Mouse (Mus musculus): Measurements from ENCODE around the gene Rcbtb2.

Gene Rcbtb2

GRCm38 (mm10) chr14:73180671-73181070 is 57.8 kb downstream of the Rcbtb2 start:
- in situ Hi-C loops (cut with MboI, MseI): no loop called here

- in situ Hi-C loops (cut with MboI, MseI): no loop called here
These were observed 58.3 kb downstream of the Rcbtb2 start for GRCm38 (mm10) chr14:73181144-73181543.

GRCm38 (mm10) chr14:73186875-73187274 is 64.0 kb downstream of the Rcbtb2 start:
- in situ Hi-C loops (cut with MboI, MseI): no loop called here

GRCm38 (mm10) chr14:73199058-73199457 is 76.2 kb downstream of the Rcbtb2 start:
- in situ Hi-C loops (cut with MboI, MseI): no loop called here

GRCm38 (mm10) chr14:73201447-73201846 is 78.6 kb downstream of the Rcbtb2 start:
- in situ Hi-C loops (cut with MboI, MseI): loop anchor here in 1 of 2 experiments (25.0 kb wide), 1 partner anchor 1689 kb away; no protein-coding TSS in a partner anchor

GRCm38 (mm10) chr14:73204016-73204415 is 81.2 kb downstream of the Rcbtb2 start:
- in situ Hi-C loops (cut with MboI, MseI): loop anchor here in 1 of 2 experiments (25.0 kb wide), 1 partner anchor 1692 kb away; no protein-coding TSS in a partner anchor

GRCm38 (mm10) chr14:73209262-73209661 is 86.4 kb downstream of the Rcbtb2 start:
- in situ Hi-C loops (cut with MboI, MseI): loop anchor here in 1 of 2 experiments (25.0 kb wide), 1 partner anchor 1697 kb away; no protein-coding TSS in a partner anchor

- in situ Hi-C loops (cut with MboI, MseI): loop anchor here in 1 of 2 experiments (25.0 kb wide), 1 partner anchor 1698 kb away; no protein-coding TSS in a partner anchor
These were observed 87.4 kb downstream of the Rcbtb2 start for GRCm38 (mm10) chr14:73210196-73210595.

- in situ Hi-C loops (cut with MboI, MseI): loop anchor here in 1 of 2 experiments (25.0 kb wide), 1 partner anchor 1699 kb away; no protein-coding TSS in a partner anchor
These were observed 88.6 kb downstream of the Rcbtb2 start for GRCm38 (mm10) chr14:73211477-73211876.

GRCm38 (mm10) chr14:73217062-73217461 is 94.2 kb downstream of the Rcbtb2 start:
- in situ Hi-C loops (cut with MboI, MseI): loop anchor here in 1 of 2 experiments (25.0 kb wide), 1 partner anchor 1705 kb away; no protein-coding TSS in a partner anchor

GRCm38 (mm10) chr14:73222316-73222970 is 99.6 kb downstream of the Rcbtb2 start:
- in situ Hi-C loops (cut with MboI, MseI): loop anchor here (5.0 to 25.0 kb wide), 3 partner anchors 45 to 1710 kb away; no protein-coding TSS in a partner anchor

GRCm38 (mm10) chr14:73226346-73226745 is 103.5 kb downstream of the Rcbtb2 start:
- in situ Hi-C loops (cut with MboI, MseI): loop anchor here in 1 of 2 experiments (5.0 to 10.0 kb wide), 2 partner anchors 46 to 1028 kb away; no protein-coding TSS in a partner anchor

- in situ Hi-C loops (cut with MboI, MseI): loop anchor here in 1 of 2 experiments (5.0 to 10.0 kb wide), 2 partner anchors 45 to 1028 kb away; no protein-coding TSS in a partner anchor
These were observed 104.0 kb downstream of the Rcbtb2 start for GRCm38 (mm10) chr14:73226849-73227248.

- in situ Hi-C loops (cut with MboI, MseI): loop anchor here in 1 of 2 experiments (10.0 kb wide), 1 partner anchor 117 kb away; no protein-coding TSS in a partner anchor
These were observed 108.6 kb downstream of the Rcbtb2 start for GRCm38 (mm10) chr14:73231286-73231982.

GRCm38 (mm10) chr14:73234468-73235031 is 111.7 kb downstream of the Rcbtb2 start:
- in situ Hi-C loops (cut with MboI, MseI): loop anchor here (5.0 to 10.0 kb wide), 2 partner anchors 97 to 120 kb away; no protein-coding TSS in a partner anchor

- in situ Hi-C loops (cut with MboI, MseI): loop anchor here (5.0 to 10.0 kb wide), 2 partner anchors 101 to 123 kb away; no protein-coding TSS in a partner anchor
These were observed 115.0 kb downstream of the Rcbtb2 start, which contains the start of gene Lpar6 for GRCm38 (mm10) chr14:73237848-73238321. Gene Lpar6 (plus strand): TSS chr14:73237895.

- in situ Hi-C loops (cut with MboI, MseI): loop anchor here (5.0 to 10.0 kb wide), 2 partner anchors 101 to 124 kb away; no protein-coding TSS in a partner anchor
These were observed 115.8 kb downstream of the Rcbtb2 start for GRCm38 (mm10) chr14:73238498-73239250.

GRCm38 (mm10) chr14:73239291-73239690 is 116.5 kb downstream of the Rcbtb2 start:
- in situ Hi-C loops (cut with MboI, MseI): loop anchor here (5.0 to 10.0 kb wide), 2 partner anchors 102 to 124 kb away; no protein-coding TSS in a partner anchor

- in situ Hi-C loops (cut with MboI, MseI): loop anchor here (5.0 to 10.0 kb wide), 2 partner anchors 103 to 125 kb away; no protein-coding TSS in a partner anchor
These were observed 117.0 kb downstream of the Rcbtb2 start for GRCm38 (mm10) chr14:73239857-73240256.

GRCm38 (mm10) chr14:73244061-73244597 is 121.3 kb downstream of the Rcbtb2 start:
- in situ Hi-C loops (cut with MboI, MseI): no loop called here
